Mouse (Mus musculus) splenic B cell, adult 2 months (primary cell): Measurements from ENCODE around the gene Sv2a.
"Not testable (repeated sequence)": the region's sequence is repeated elsewhere in the genome, so short reads cannot be mapped to it uniquely, and the experiment has no call there.

Experiments used
- DNase-seq: peaks from one replicate; pipeline ENCODE4 v3.0.0-alpha.2; 2011; ENCODE audit warnings: low read depth, low spot score
- H3K27me3 ChIP-seq: 2 replicates; pipeline ENCODE4 v1.6.1; 2012; ENCODE audit warnings: mild to moderate bottlenecking, low read length, moderate library complexity, mixed read lengths; ENCODE audit not compliant: control insufficient read depth, poor library complexity, insufficient read depth, severe bottlenecking
- H3K36me3 ChIP-seq: 2 replicates; pipeline ENCODE4 v1.6.1; 2012; ENCODE audit warnings: mild to moderate bottlenecking, low read length, moderate library complexity, mixed read lengths; ENCODE audit not compliant: control insufficient read depth, poor library complexity, insufficient read depth, severe bottlenecking

The Sv2a gene

GRCm38 (mm10) chr3:96192977-96193376, 12.0 kb downstream of the Sv2a start:
- Histone ChIP-seq H3K27me3 (no peaks in the 10 kb centered on the region), H3K36me3 (no peaks in the 10 kb centered on the region)
- no peak for DNase-seq

- peak; percentile 45 for DNase-seq
- Histone ChIP-seq H3K36me3 (no peaks in the 10 kb centered on the region), H3K27me3 (no peaks in the 10 kb centered on the region)
Measured at GRCm38 (mm10) chr3:96194966-96195365, 14.0 kb downstream of the Sv2a start.

GRCm38 (mm10) chr3:96195616-96196313, 14.8 kb downstream of the Sv2a start:
- no peaks in the 10 kb centered on the region for H3K36me3 ChIP-seq
- DNase-seq = peak; percentile 25
- no peaks in the 10 kb centered on the region for H3K27me3 ChIP-seq

- DNase-seq = peak; percentile 15
- Histone ChIP-seq H3K36me3 (no peaks in the 10 kb centered on the region), H3K27me3 (no peaks in the 10 kb centered on the region)
Measured at GRCm38 (mm10) chr3:96196437-96197128, 15.6 kb downstream of the Sv2a start.

- Histone ChIP-seq H3K27me3 (no peaks in the 10 kb centered on the region), H3K36me3 (no peaks in the 10 kb centered on the region)
- DNase-seq = peak; percentile 91
Measured at GRCm38 (mm10) chr3:96197129-96197749, 16.3 kb downstream of the Sv2a start.

- H3K27me3 ChIP-seq = no peaks in the 10 kb centered on the region
- H3K36me3 ChIP-seq = no peaks in the 10 kb centered on the region
- DNase-seq = peak; percentile 84
Measured at GRCm38 (mm10) chr3:96198181-96198580, 17.2 kb downstream of the Sv2a start.

GRCm38 (mm10) chr3:96198601-96199251, 17.8 kb downstream of the Sv2a start:
- not testable (repeated sequence) for H3K27me3 ChIP-seq, H3K36me3 ChIP-seq, DNase-seq

GRCm38 (mm10) chr3:96199731-96200130, 18.8 kb downstream of the Sv2a start:
- Histone ChIP-seq H3K36me3 (no peaks in the 10 kb centered on the region), H3K27me3 (no peaks in the 10 kb centered on the region)
- peak; percentile 58 for DNase-seq

GRCm38 (mm10) chr3:96207819-96208218, 26.9 kb downstream of the Sv2a start:
- H3K36me3 ChIP-seq = no peaks in the 10 kb centered on the region
- DNase-seq = no peak
- no peaks in the 10 kb centered on the region for H3K27me3 ChIP-seq

- no peaks in the 10 kb centered on the region for H3K36me3 ChIP-seq
Measured at GRCm38 (mm10) chr3:96209242-96209641, 28.3 kb downstream of the Sv2a start.

GRCm38 (mm10) chr3:96219191-96219641, 38.3 kb downstream of the Sv2a start:
- DNase-seq = peak; percentile 75
- H3K27me3 ChIP-seq = no peaks in the 10 kb centered on the region
- H3K36me3 ChIP-seq = no peaks in the 10 kb centered on the region; the same call in 1 of the 2 replicates

More at GRCm38 (mm10) chr3:96209242-96209641, 28.3 kb downstream of the Sv2a start:
- DNase-seq = no peak
- H3K27me3 ChIP-seq = no peaks in the 10 kb centered on the region

GRCm38 (mm10) chr3:96219661-96220130, 38.7 kb downstream of the Sv2a start, which contains the start of the genes Bola1 and Hist2h2ab:
Gene Bola1 (minus strand): TSS chr3:96219709.
Gene Hist2h2ab (plus strand): TSS chr3:96219865.
- DNase-seq = peak; percentile 89
- no peaks in the 10 kb centered on the region; the same call in 1 of the 2 replicates for H3K36me3 ChIP-seq

GRCm38 (mm10) chr3:96220131-96220764, 39.3 kb downstream of the Sv2a start:
- peak; percentile 58 for DNase-seq
- not testable (repeated sequence) for H3K36me3 ChIP-seq, H3K27me3 ChIP-seq

More at GRCm38 (mm10) chr3:96219661-96220130, 38.7 kb downstream of the Sv2a start, which contains the start of the genes Bola1 and Hist2h2ab:
- H3K27me3 ChIP-seq = no peaks in the 10 kb centered on the region
